In the genomic region with DNA sequence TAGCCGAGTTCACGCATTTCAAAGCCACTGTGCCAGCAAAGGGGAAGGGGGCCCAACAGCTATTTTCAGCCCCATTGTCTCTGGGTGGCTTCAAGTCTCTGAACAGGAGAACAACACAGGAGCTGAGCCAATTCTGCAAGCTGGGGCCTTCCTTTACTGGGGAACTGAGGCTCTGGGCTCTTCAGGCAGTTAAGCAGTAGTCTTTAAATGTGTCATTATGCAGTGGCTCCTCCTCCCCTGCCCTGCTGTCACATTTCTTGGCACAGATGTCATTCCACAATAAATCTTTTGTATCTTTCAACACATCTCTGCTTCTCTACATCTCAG, we compare ENCODE assay signal across 22 mouse cellular contexts. TPM values are rescaled to one million over a fixed set of nuclear protein-coding genes. Genes with fewer than 3 reads are reported as not detected.
A peak's percentile ranks its signal among the peaks of the same experiment; 100 is the strongest.
DNase-seq lines count a peak whose midpoint lies in the region; ATAC-seq and TF ChIP-seq lines count a peak whose summit lies in the region.
"Had no signal": no experiment of that assay in that cellular context is flagged by ENCODE, and none has a peak within 500 bp of the region (broad histone marks: within the 10 kb centered on the region; RNA-seq: fewer than 3 reads in every experiment).

No protein-coding gene starts in this region.

- ATAC-seq in midbrain, postnatal 0 days (ENCODE audit: low FRiP score): no peak
- ATAC-seq in forebrain, embryonic 15.5 days (replicated peaks): no peak; the same call in 1 of the 2 replicates
- ATAC-seq in liver, embryonic 12.5 days: no peak
- ATAC-seq: activated CD4-positive, CD25-positive, alpha-beta regulatory T cell, adult 4 months had no signal

- peak; percentile 21 for DNase-seq in embryo, embryonic 10 days (ENCODE audit: low spot score)
- DNase-seq in embryo, embryonic 11 days: no peak
- no peak for DNase-seq in midbrain, embryonic 10.5 days (ENCODE audit: low spot score)
- DNase-seq in midbrain, postnatal 0 days (ENCODE audit: low spot score): no peak
- peak; percentile 17 for DNase-seq in retina, embryonic 14.5 days (ENCODE audit: low spot score)
- DNase-seq in liver: no peak
- DNase-seq: adrenal gland, postnatal 36 days; cerebellum, postnatal 14 days; kidney, adult 11 months; kidney, postnatal 14 days; right cerebral cortex, postnatal 14 days had no signal

- WGBS in midbrain, embryonic 10.5 days: 8% methylated on average over 2 of the region's 2 CpGs
- 22% methylated on average over 2 of the region's 2 CpGs for WGBS in midbrain, postnatal 0 days
- WGBS in forebrain, embryonic 15.5 days: 0% methylated on average over 2 of the region's 2 CpGs
- 43% methylated on average over 2 of the region's 2 CpGs for WGBS in liver, embryonic 12.5 days (ENCODE audit: insufficient replicate concordance)

- no peak overlapping the region for H3K9ac ChIP-seq in midbrain, postnatal 0 days (replicated peaks; ENCODE audit: low read length, poor library complexity, severe bottlenecking)
- H3K9ac ChIP-seq in forebrain, embryonic 15.5 days (replicated peaks): no peak overlapping the region
- no peak overlapping the region for H3K9ac ChIP-seq in liver, embryonic 12.5 days
- H3K9ac ChIP-seq: embryonic facial prominence, embryonic 13.5 days; lung, embryonic 15.5 days had no signal

- H3K27me3 ChIP-seq in midbrain, embryonic 10.5 days (ENCODE audit: low read depth, poor library complexity, severe bottlenecking): no peaks in the 10 kb centered on the region
- no peaks in the 10 kb centered on the region for H3K27me3 ChIP-seq in midbrain, postnatal 0 days (ENCODE audit: insufficient read depth, low read length)
- H3K27me3 ChIP-seq in forebrain, embryonic 15.5 days: no peaks in the 10 kb centered on the region
- no peaks in the 10 kb centered on the region for H3K27me3 ChIP-seq in liver, embryonic 12.5 days (replicated peaks)
- H3K27me3 ChIP-seq: embryonic facial prominence, embryonic 13.5 days; lung, embryonic 15.5 days had no signal

- H3K9me3 ChIP-seq in midbrain, embryonic 10.5 days (replicated peaks): no peaks in the 10 kb centered on the region
- no peaks in the 10 kb centered on the region for H3K9me3 ChIP-seq in midbrain, postnatal 0 days (ENCODE audit: low read length)
- no peaks in the 10 kb centered on the region for H3K9me3 ChIP-seq in forebrain, embryonic 15.5 days
- H3K9me3 ChIP-seq in liver, embryonic 12.5 days (replicated peaks): no peaks in the 10 kb centered on the region
- H3K9me3 ChIP-seq: embryonic facial prominence, embryonic 13.5 days; lung, embryonic 15.5 days had no signal

- H3K4me1 ChIP-seq in midbrain, embryonic 10.5 days: peaks cover 17% of the 10 kb centered on the region
- H3K4me1 ChIP-seq in midbrain, postnatal 0 days (ENCODE audit: insufficient read depth, low read length): no peaks in the 10 kb centered on the region
- H3K4me1 ChIP-seq in forebrain, embryonic 15.5 days: peaks cover 14% of the 10 kb centered on the region
- H3K4me1 ChIP-seq in liver, embryonic 12.5 days: no peaks in the 10 kb centered on the region
- H3K4me1 ChIP-seq: embryonic facial prominence, embryonic 13.5 days; lung, embryonic 15.5 days had no signal

- 0 out of 2 replicates have a peak overlapping the region, but pooled peaks have one; percentile 38 for H3K27ac ChIP-seq in midbrain, embryonic 10.5 days (replicated peaks)
- no peak overlapping the region for H3K27ac ChIP-seq in midbrain, postnatal 0 days (ENCODE audit: low read depth, low read length)
- 0 out of 2 replicates have a peak overlapping the region, but pooled peaks have one; percentile 20 for H3K27ac ChIP-seq in forebrain, embryonic 15.5 days (replicated peaks)
- H3K27ac ChIP-seq in liver, embryonic 12.5 days: no peak overlapping the region
- H3K27ac ChIP-seq: embryonic facial prominence, embryonic 13.5 days; lung, embryonic 15.5 days had no signal

- H3K4me2 ChIP-seq in midbrain, postnatal 0 days (ENCODE audit: low read depth, low read length, poor library complexity, severe bottlenecking): no peak overlapping the region
- H3K4me2 ChIP-seq in forebrain, embryonic 15.5 days (replicated peaks): no peak overlapping the region
- no peak overlapping the region for H3K4me2 ChIP-seq in liver, embryonic 12.5 days
- H3K4me2 ChIP-seq: embryonic facial prominence, embryonic 13.5 days; liver, embryonic 11.5 days; lung, embryonic 15.5 days had no signal

- H3K4me3 ChIP-seq in midbrain, embryonic 10.5 days: no peak overlapping the region
- H3K4me3 ChIP-seq in midbrain, postnatal 0 days (ENCODE audit: low read depth, low read length): no peak overlapping the region
- H3K4me3 ChIP-seq in forebrain, embryonic 15.5 days: no peak overlapping the region
- H3K4me3 ChIP-seq in liver, embryonic 12.5 days: no peak overlapping the region
- H3K4me3 ChIP-seq: embryonic facial prominence, embryonic 13.5 days; lung, embryonic 15.5 days had no signal

- TF ChIP-seq CTCF in midbrain, postnatal 0 days (IDR thresholded peaks at IDR 0.05): no peak

- H3K36me3 ChIP-seq in midbrain, embryonic 10.5 days: no peaks in the 10 kb centered on the region
- H3K36me3 ChIP-seq in midbrain, postnatal 0 days (ENCODE audit: insufficient read depth, low read length): no peaks in the 10 kb centered on the region
- no peaks in the 10 kb centered on the region for H3K36me3 ChIP-seq in forebrain, embryonic 15.5 days
- no peaks in the 10 kb centered on the region for H3K36me3 ChIP-seq in liver, embryonic 12.5 days
- H3K36me3 ChIP-seq: embryonic facial prominence, embryonic 13.5 days; lung, embryonic 15.5 days had no signal

RNA-seq across cellular contexts. Expression of gene Srsf6, which starts 30.8 kb away (rescaled TPM):
- polyA plus RNA-seq in midbrain, embryonic 10.5 days (2016; fragmentation: Nextera tagmentation; extraction: Ambion mirVana): 267 and 269 TPM in 2 replicates
- 101 and 138 TPM in 2 replicates for total RNA-seq in midbrain, postnatal 0 days (2014; rRNA removed)
- polyA plus RNA-seq in midbrain, postnatal 0 days (2015; fragmentation: Nextera tagmentation; extraction: Ambion mirVana): 134 and 135 TPM in 2 replicates
- 172 and 180 TPM in 2 replicates for polyA plus RNA-seq in forebrain, embryonic 15.5 days (2015; fragmentation: Nextera tagmentation; extraction: Ambion mirVana)
- 168 and 174 TPM in 2 replicates for polyA plus RNA-seq in liver, embryonic 12.5 days (2016; fragmentation: Nextera tagmentation; extraction: Ambion mirVana)

RNA-seq across cellular contexts. Expression of gene L3mbtl1, which starts 42.7 kb away (rescaled TPM):
- polyA plus RNA-seq in midbrain, embryonic 10.5 days (2016; fragmentation: Nextera tagmentation; extraction: Ambion mirVana): 0.15 and 0.23 TPM in 2 replicates
- total RNA-seq in midbrain, postnatal 0 days (2014; rRNA removed): 16.9 and 21.1 TPM in 2 replicates
- 10.2 and 11.9 TPM in 2 replicates for polyA plus RNA-seq in midbrain, postnatal 0 days (2015; fragmentation: Nextera tagmentation; extraction: Ambion mirVana)
- polyA plus RNA-seq in forebrain, embryonic 15.5 days (2015; fragmentation: Nextera tagmentation; extraction: Ambion mirVana): 0.86 and 1.3 TPM in 2 replicates
- 0.06 and 0.08 TPM in 2 replicates for polyA plus RNA-seq in liver, embryonic 12.5 days (2016; fragmentation: Nextera tagmentation; extraction: Ambion mirVana)
- total RNA-seq: adrenal gland, postnatal 36 days; CH12.LX; gastrocnemius, adult 8-10 months; heart, adult 8-10 months; megakaryocyte progenitor cell, adult 5-6 weeks had no signal
- polyA plus RNA-seq: heart, postnatal 0 days had no signal

Comparison
In these comparisons a context has a peak if more than half of its experiments do, and no peak if none do; other contexts are left out.
1. DNase-seq: peak in embryo, embryonic 10 days (single experiment) and retina, embryonic 14.5 days (single experiment); none in embryo, embryonic 11 days (single experiment), midbrain, embryonic 10.5 days (single experiment), midbrain, postnatal 0 days (single experiment) and liver (single experiment).
2. H3K27ac ChIP-seq: peak in midbrain, embryonic 10.5 days (single experiment) and forebrain, embryonic 15.5 days (single experiment); none in midbrain, postnatal 0 days (single experiment) and liver, embryonic 12.5 days (single experiment).